Mouse (Mus musculus) left cerebral cortex, adult 8-10 months (tissue): ENCODE data around the gene Kcnj8. TPM values are rescaled to one million over a fixed set of nuclear protein-coding genes. Genes with fewer than 3 reads are reported as not detected.

ENCODE experiments used
- total RNA-seq, 4 experiments: library from RNA; stranded (reverse); gene quantifications; 2 replicates each; pipeline ENCODE4 v1.2.4; 2022

The Kcnj8 gene
- total RNA-seq, 4 experiments from 2014 or later = 2.1 to 2.7 (median 2.4) TPM

Other genes starting within 250 kb of the Kcnj8 start
- gene Slco1a5, start 248.6 kb downstream of the Kcnj8 start, total RNA-seq = not detected
- gene Pyroxd1, start 226.0 kb downstream of the Kcnj8 start, total RNA-seq = 10 to 100 TPM; 14.5 to 17.1 (median 15.5) TPM
- 10 to 100 TPM; 18.4 to 30.5 (median 22.4) TPM for gene Recql, start 184.5 kb downstream of the Kcnj8 start, total RNA-seq
- gene Golt1b, start 184.4 kb downstream of the Kcnj8 start, total RNA-seq = 10 to 100 TPM; 31.1 to 33.6 (median 33.3) TPM
- 1 to 10 TPM in 3 of 4 experiments, under 1 TPM in 1; 0.44 to 2.1 (median 1.4) TPM for gene Spx, start 158.2 kb downstream of the Kcnj8 start, total RNA-seq
- gene Gys2, start 98.5 kb downstream of the Kcnj8 start, total RNA-seq = not detected
- gene Ldhb, start 63.7 kb downstream of the Kcnj8 start, total RNA-seq = 1,000 to 10,000 TPM in 1 of 4 experiments, 100 to 1,000 TPM in 3; 841 to 1,026 (median 936) TPM
- gene Abcc9, start 130.7 kb upstream of the Kcnj8 start, total RNA-seq = 1 to 10 TPM; 4.3 to 4.7 (median 4.4) TPM
- 100 to 1,000 TPM; 104 to 115 (median 109) TPM for gene Cmas, start 185.1 kb upstream of the Kcnj8 start, total RNA-seq
- gene Sult6b2, start 232.9 kb upstream of the Kcnj8 start, total RNA-seq = under 1 TPM in 3 of 4 experiments, not detected in 1; 0.16 to 0.30 (median 0.25) TPM